Mouse (Mus musculus) ES-Bruce4 (cell line): ENCODE measurements around the gene Galnt6.

Experiments used
- CTCF ChIP-seq: IDR thresholded peaks from one replicate; pipeline ENCODE4 v1.8.1; 2011; ENCODE audit warnings: low read depth, low read length
- EP300 ChIP-seq: IDR thresholded peaks from 2 replicates; pipeline ENCODE4 v1.6.1; 2011; ENCODE audit warnings: low read depth, low read length; ENCODE audit not compliant: insufficient read depth
- POLR2A ChIP-seq: IDR thresholded peaks from one replicate; pipeline ENCODE4 v1.8.1; 2011; ENCODE audit warnings: low read length; ENCODE audit not compliant: insufficient read depth

GRCm38 (mm10) chr15:100717933-100718332, 11.2 kb downstream of the Galnt6 start:
- TF ChIP-seq EP300: no peak
- no peak for TF ChIP-seq POLR2A
- no peak for TF ChIP-seq CTCF
